Mouse (Mus musculus): Measurements from ENCODE around the gene Hist1h4i. TPM values are rescaled to one million over a fixed set of nuclear protein-coding genes. Genes with fewer than 3 reads are reported as not detected.
"Not testable (repeated sequence)": the region's sequence is repeated elsewhere in the genome, so short reads cannot be mapped to it uniquely, and the experiment has no call there.

The Hist1h4i gene
- 30.3 and 34.1 TPM in 2 replicates for polyA plus RNA-seq (2016; fragmentation: Nextera tagmentation; extraction: Ambion mirVana)

- 1% methylated on average over 24 of the region's 27 CpGs for whole genome bisulfite sequencing
- ATAC-seq (ENCODE audit: insufficient number of reproducible peaks, insufficient read depth, low FRiP score, low TSS enrichment, low read depth), result peak; percentile 26
- Histone ChIP-seq H3K9ac (replicated peaks) (peak within 1 kb of the TSS; percentile 71), H3K4me2 (peak within 1 kb of the TSS; percentile 78), H3K4me1 (replicated peaks) (peaks cover 30% of the 10 kb centered on the region), H3K4me3 (replicated peaks) (peak within 1 kb of the TSS; percentile 45), H3K27ac (peak within 1 kb of the TSS; percentile 98)
- H3K36me3 ChIP-seq, H3K9me3 ChIP-seq, H3K27me3 ChIP-seq: not testable (repeated sequence)
Measured at GRCm38 (mm10) chr13:22041142-22041536, at the start of gene Hist1h4i. TSS of gene Hist1h4i (minus strand) at chr13:22041362.

GRCm38 (mm10) chr13:22084140-22084539 lies 43.0 kb upstream of the Hist1h4i start, which contains the start of gene Vmn1r188:
TSS of gene Vmn1r188 (plus strand) at chr13:22084440.
- not testable (repeated sequence) for H3K9ac ChIP-seq (replicated peaks); H3K4me2 ChIP-seq; H3K4me1 ChIP-seq (replicated peaks); H3K4me3 ChIP-seq (replicated peaks); H3K27ac ChIP-seq; H3K9me3 ChIP-seq; H3K27me3 ChIP-seq; ATAC-seq (ENCODE audit: insufficient number of reproducible peaks, insufficient read depth, low FRiP score, low TSS enrichment, low read depth); H3K36me3 ChIP-seq
- 52% methylated on average over 1 of the region's 1 CpGs for WGBS

GRCm38 (mm10) chr13:22063468-22063867 lies 22.3 kb upstream of the Hist1h4i start:
- H3K4me1 ChIP-seq (replicated peaks), result no peaks in the 10 kb centered on the region
- no peak for ATAC-seq (ENCODE audit: insufficient number of reproducible peaks, insufficient read depth, low FRiP score, low TSS enrichment, low read depth)
- no peak overlapping the region for H3K9ac ChIP-seq (replicated peaks)
- 43% methylated on average over 1 of the region's 1 CpGs for WGBS
- no peaks in the 10 kb centered on the region for H3K27me3 ChIP-seq
- H3K27ac ChIP-seq, result no peak overlapping the region
- no peak overlapping the region for H3K4me2 ChIP-seq
- H3K4me3 ChIP-seq (replicated peaks), result no peak overlapping the region
- H3K9me3 ChIP-seq, result no peaks in the 10 kb centered on the region
- no peaks in the 10 kb centered on the region for H3K36me3 ChIP-seq

GRCm38 (mm10) chr13:22061422-22061821 lies 20.3 kb upstream of the Hist1h4i start:
- no peak overlapping the region for H3K27ac ChIP-seq
- no peak overlapping the region for H3K4me3 ChIP-seq (replicated peaks)
- no peaks in the 10 kb centered on the region for H3K27me3 ChIP-seq
- no peak for ATAC-seq (ENCODE audit: insufficient number of reproducible peaks, insufficient read depth, low FRiP score, low TSS enrichment, low read depth)
- no peaks in the 10 kb centered on the region for H3K9me3 ChIP-seq
- no peaks in the 10 kb centered on the region for H3K4me1 ChIP-seq (replicated peaks)
- no peak overlapping the region for H3K9ac ChIP-seq (replicated peaks)
- H3K36me3 ChIP-seq, result no peaks in the 10 kb centered on the region
- WGBS, result 93% methylated on average over 1 of the region's 1 CpGs
- H3K4me2 ChIP-seq, result no peak overlapping the region

GRCm38 (mm10) chr13:22053754-22054153 lies 12.6 kb upstream of the Hist1h4i start:
- peaks cover 3% of the 10 kb centered on the region; the same call in 1 of the 2 replicates for H3K27me3 ChIP-seq
- H3K4me3 ChIP-seq (replicated peaks), result no peak overlapping the region
- H3K4me2 ChIP-seq, result no peak overlapping the region
- H3K4me1 ChIP-seq (replicated peaks), result no peaks in the 10 kb centered on the region; the same call in 1 of the 2 replicates
- no peak overlapping the region for H3K9ac ChIP-seq (replicated peaks)
- no peaks in the 10 kb centered on the region for H3K36me3 ChIP-seq
- WGBS, result 91% methylated on average over 1 of the region's 1 CpGs
- ATAC-seq (ENCODE audit: insufficient number of reproducible peaks, insufficient read depth, low FRiP score, low TSS enrichment, low read depth), result no peak
- H3K9me3 ChIP-seq, result no peaks in the 10 kb centered on the region
- no peak overlapping the region for H3K27ac ChIP-seq

GRCm38 (mm10) chr13:22051523-22051859 lies 10.3 kb upstream of the Hist1h4i start:
- Histone ChIP-seq H3K9ac (replicated peaks) (no peak overlapping the region), H3K27me3 (peaks cover 3% of the 10 kb centered on the region; the same call in 1 of the 2 replicates), H3K4me2 (peak overlapping the region; percentile 64), H3K9me3 (no peaks in the 10 kb centered on the region), H3K36me3 (no peaks in the 10 kb centered on the region), H3K4me3 (replicated peaks) (peak overlapping the region; percentile 49), H3K4me1 (replicated peaks) (no peaks in the 10 kb centered on the region; the same call in 1 of the 2 replicates), H3K27ac (no peak overlapping the region)
- ATAC-seq (ENCODE audit: insufficient number of reproducible peaks, insufficient read depth, low FRiP score, low TSS enrichment, low read depth), result no peak
- 13% methylated on average over 5 of the region's 5 CpGs for WGBS

GRCm38 (mm10) chr13:22050591-22051522 lies 9.7 kb upstream of the Hist1h4i start:
- no peaks in the 10 kb centered on the region; the same call in 1 of the 2 replicates for H3K4me1 ChIP-seq (replicated peaks)
- peak; percentile 93 for ATAC-seq (ENCODE audit: insufficient number of reproducible peaks, insufficient read depth, low FRiP score, low TSS enrichment, low read depth)
- peak overlapping the region; percentile 49 for H3K4me3 ChIP-seq (replicated peaks)
- H3K27me3 ChIP-seq, result peaks cover 3% of the 10 kb centered on the region; the same call in 1 of the 2 replicates
- no peaks in the 10 kb centered on the region for H3K9me3 ChIP-seq
- WGBS, result under 1% methylated on average over 52 of the region's 52 CpGs
- peak overlapping the region; percentile 84 for H3K27ac ChIP-seq
- H3K4me2 ChIP-seq, result peak overlapping the region; percentile 64
- peak overlapping the region; percentile 56 for H3K9ac ChIP-seq (replicated peaks)
- H3K36me3 ChIP-seq, result no peaks in the 10 kb centered on the region

GRCm38 (mm10) chr13:22049737-22050440 lies 8.7 kb upstream of the Hist1h4i start:
- Histone ChIP-seq H3K27me3 (no peaks in the 10 kb centered on the region), H3K9me3 (no peaks in the 10 kb centered on the region), H3K9ac (replicated peaks) (peak overlapping the region; percentile 27; the same call in 1 of the 2 replicates), H3K4me3 (replicated peaks) (peak overlapping the region; percentile 49), H3K36me3 (no peaks in the 10 kb centered on the region), H3K4me2 (peak overlapping the region; percentile 64), H3K4me1 (replicated peaks) (no peaks in the 10 kb centered on the region; the same call in 1 of the 2 replicates), H3K27ac (peak overlapping the region; percentile 84)
- WGBS, result under 1% methylated on average over 14 of the region's 14 CpGs
- ATAC-seq (ENCODE audit: insufficient number of reproducible peaks, insufficient read depth, low FRiP score, low TSS enrichment, low read depth), result peak; percentile 62

GRCm38 (mm10) chr13:22049041-22049440 lies 7.9 kb upstream of the Hist1h4i start:
- Histone ChIP-seq H3K4me1 (replicated peaks) (peaks cover 5% of the 10 kb centered on the region), H3K9me3 (no peaks in the 10 kb centered on the region), H3K4me2 (no peak overlapping the region), H3K9ac (replicated peaks) (no peak overlapping the region), H3K27ac (no peak overlapping the region), H3K4me3 (replicated peaks) (no peak overlapping the region), H3K36me3 (no peaks in the 10 kb centered on the region), H3K27me3 (no peaks in the 10 kb centered on the region)
- ATAC-seq (ENCODE audit: insufficient number of reproducible peaks, insufficient read depth, low FRiP score, low TSS enrichment, low read depth), result no peak
- 76% methylated on average over 2 of the region's 2 CpGs for WGBS

- ATAC-seq (ENCODE audit: insufficient number of reproducible peaks, insufficient read depth, low FRiP score, low TSS enrichment, low read depth), result no peak
- Histone ChIP-seq H3K27me3 (no peaks in the 10 kb centered on the region), H3K27ac (no peak overlapping the region), H3K4me3 (replicated peaks) (no peak overlapping the region), H3K36me3 (no peaks in the 10 kb centered on the region), H3K9me3 (no peaks in the 10 kb centered on the region), H3K9ac (replicated peaks) (no peak overlapping the region), H3K4me2 (no peak overlapping the region), H3K4me1 (replicated peaks) (peaks cover 17% of the 10 kb centered on the region)
- 55% methylated on average over 2 of the region's 2 CpGs for WGBS
Measured at GRCm38 (mm10) chr13:22045311-22045710, 4.1 kb upstream of the Hist1h4i start.

All from limb, embryonic 12.5 days (tissue).